ENCODE assay signal across 29 mouse cellular contexts in the genomic region with DNA sequence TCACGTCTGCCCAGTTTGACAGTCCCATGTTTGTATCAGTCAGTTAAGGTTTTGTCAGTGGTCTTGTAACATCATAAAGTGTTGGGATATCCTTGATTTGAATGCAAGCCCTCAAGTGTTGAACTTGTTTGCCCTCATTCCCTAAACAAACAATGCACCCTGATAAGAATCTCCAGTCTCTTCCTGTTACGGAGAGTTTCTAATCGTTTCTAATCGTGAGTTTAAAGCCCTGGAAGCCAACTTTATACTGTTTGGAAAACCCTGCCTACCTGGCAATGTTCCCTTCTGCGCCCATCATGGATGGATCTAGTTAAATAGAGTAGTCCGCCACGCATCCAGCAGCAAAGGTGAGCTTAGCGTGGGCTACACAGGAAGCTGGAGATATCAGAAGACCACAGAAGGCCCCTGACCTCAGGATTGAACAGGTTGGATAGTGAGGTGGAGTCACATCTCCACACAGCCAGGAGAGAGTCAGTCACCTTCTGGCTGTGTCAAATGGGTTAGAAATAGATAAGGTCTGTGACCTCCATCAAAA. TPM values are rescaled to one million over a fixed set of nuclear protein-coding genes. Genes with fewer than 3 reads are reported as not detected.
DNase-seq lines count a peak whose midpoint lies in the region; TF ChIP-seq lines count a peak whose summit lies in the region.
"Had no signal": no experiment of that assay in that cellular context is flagged by ENCODE, and none has a peak within 500 bp of the region (broad histone marks: within the 10 kb centered on the region; RNA-seq: fewer than 3 reads in every experiment).

No protein-coding gene starts in this region.

- peak overlapping the region; percentile 66 for H3K27ac ChIP-seq in heart, adult 2 months
- H3K27ac ChIP-seq: embryonic facial prominence, embryonic 12.5 days; forebrain, embryonic 10.5 days; hindbrain, embryonic 13.5 days; liver, embryonic 14.5 days; lung, embryonic 15.5 days; neural tube, embryonic 12.5 days had no signal

- H3K9ac ChIP-seq in heart, adult 2 months (ENCODE audit: low read depth, low read length), result no peak overlapping the region
- H3K9ac ChIP-seq: embryonic facial prominence, embryonic 12.5 days; forebrain, postnatal 0 days; hindbrain, embryonic 13.5 days; liver, embryonic 14.5 days; lung, embryonic 15.5 days; neural tube, embryonic 12.5 days had no signal

- H3K79me2 ChIP-seq in heart, adult 2 months (replicated peaks; ENCODE audit: control insufficient read depth, insufficient read depth, low read length), result no peaks in the 10 kb centered on the region; the same call in 1 of the 2 replicates

- H3K27me3 ChIP-seq in heart, adult 2 months (ENCODE audit: control insufficient read depth, insufficient read depth, low read length), result no peaks in the 10 kb centered on the region
- H3K27me3 ChIP-seq: embryonic facial prominence, embryonic 12.5 days; hindbrain, embryonic 13.5 days; lung, embryonic 15.5 days; neural tube, embryonic 12.5 days had no signal

- H3K4me3 ChIP-seq in heart, adult 2 months, result peak overlapping the region; percentile 18; the same call in 1 of the 2 replicates
- H3K4me3 ChIP-seq: embryonic facial prominence, embryonic 12.5 days; forebrain, embryonic 10.5 days; hindbrain, embryonic 13.5 days; lung, embryonic 15.5 days; myocyte; neural tube, embryonic 12.5 days had no signal

- DNase-seq in heart, adult 2 months, result peak; percentile 21 to 38
- DNase-seq in heart, postnatal 36 days, result no peak
- DNase-seq in kidney, postnatal 14 days, result peak; percentile 17
- DNase-seq in kidney, postnatal 4 days, result no peak
- peak; percentile 24 for DNase-seq in lung, postnatal 10 days
- DNase-seq in lung, postnatal 36 days, result peak; percentile 60
- no peak for DNase-seq in testis, postnatal 10 days (ENCODE audit: low spot score)
- DNase-seq: adrenal gland, adult 2 months; adrenal gland, postnatal 36 days; B cell, adult 2 months; cerebellum, adult 2 months; cerebellum, postnatal 25 days; forebrain, postnatal 0 days; gastrocnemius, postnatal 10 days; heart, postnatal 14 days; liver; right cerebral cortex, adult 18-20 months; spleen, adult 18-20 months; thymus, adult 18-20 months; thymus, postnatal 25 days had no signal

- peaks cover 23% of the 10 kb centered on the region for H3K4me1 ChIP-seq in heart, adult 2 months (ENCODE audit: control insufficient read depth, insufficient read depth, low read length)

- H3K36me3 ChIP-seq in heart, adult 2 months (ENCODE audit: control insufficient read depth, insufficient read depth, low read length), result peaks cover 10% of the 10 kb centered on the region; the same call in 1 of the 2 replicates
- H3K36me3 ChIP-seq: hindbrain, embryonic 13.5 days; lung, embryonic 15.5 days; neural tube, embryonic 12.5 days had no signal

- intact Hi-C loops in heart, adult 2 months (cut with DNase I), result no loop called here
- intact Hi-C loops in heart, postnatal 36 days (cut with DNase I), result no loop called here

- 46% methylated on average over 8 of the region's 8 CpGs for WGBS in heart, adult 2 months

- TF ChIP-seq POLR2A in heart, adult 2 months (IDR thresholded peaks at IDR 0.05; ENCODE audit: insufficient read depth, low read depth, low read length), result no peak

- no peak for TF ChIP-seq CTCF in heart, adult 2 months (IDR thresholded peaks at IDR 0.05)

- no peak for TF ChIP-seq EP300 in heart, adult 2 months (IDR thresholded peaks at IDR 0.05; ENCODE audit: insufficient read depth, low read depth, low read length)

RNA-seq across cellular contexts. Expression of a gene that starts 3.1 kb away (rescaled TPM):
- 10 to 100 TPM; 18.9 to 21.8 TPM for total RNA-seq in heart, adult 2 months (2021)
- 9.4 and 16.8 TPM in 2 replicates for polyA plus RNA-seq in heart, adult 2 months (2012; rRNA removed)
- 10 to 100 TPM; 17.4 to 20.3 TPM for total RNA-seq in heart, postnatal 36 days (2021)
- total RNA-seq: granulocyte monocyte progenitor cell, adult 5-6 weeks; megakaryocyte, adult 5-6 weeks had no signal

Comparison
In these comparisons a context has a peak if more than half of its experiments do, and no peak if none do; other contexts are left out.
1. DNase-seq: peak in heart, adult 2 months (2 of 2), kidney, postnatal 14 days (single experiment), lung, postnatal 10 days (single experiment) and lung, postnatal 36 days (single experiment); none in heart, postnatal 36 days (0 of 2), kidney, postnatal 4 days (0 of 2) and testis, postnatal 10 days (single experiment).